Mouse (Mus musculus) kidney, embryonic 16.5 days (tissue): ENCODE results near the gene Dhx32. TPM values are rescaled to one million over a fixed set of nuclear protein-coding genes. Genes with fewer than 3 reads are reported as not detected.

Source experiments
- ATAC-seq: fragments of 200-750 bp; cut with Nextera tagmentation; 2 replicates; pipeline ENCODE4 v1.8.0; 2017; ENCODE audit warnings: moderate TSS enrichment; ENCODE audit not compliant: low FRiP score, low TSS enrichment
- H3K27ac ChIP-seq: fragments of 300-500 bp; sonication (generic); 2 replicates; pipeline ENCODE4 v1.5.1; 2014; ENCODE audit warnings: low read length
- H3K27me3 ChIP-seq: fragments of 300-500 bp; sonication (generic); 2 replicates; pipeline ENCODE4 v1.6.1; 2014; ENCODE audit warnings: low read length, control low read depth, mixed read lengths; ENCODE audit not compliant: insufficient read depth
- H3K36me3 ChIP-seq: fragments of 300-500 bp; sonication (generic); 2 replicates; pipeline ENCODE4 v1.6.1; 2014; ENCODE audit warnings: low read length, control low read depth, mixed read lengths; ENCODE audit not compliant: insufficient read depth
- H3K4me1 ChIP-seq: fragments of 300-500 bp; sonication (generic); 2 replicates; pipeline ENCODE4 v1.6.1; 2014; ENCODE audit warnings: low read length, control low read depth, mixed read lengths; ENCODE audit not compliant: insufficient read depth
- H3K4me2 ChIP-seq: fragments of 300-500 bp; sonication (generic); replicated peaks from 2 replicates; pipeline ENCODE4 v1.6.1; 2014; ENCODE audit warnings: low read depth, low read length
- H3K4me3 ChIP-seq: fragments of 300-500 bp; sonication (generic); 2 replicates; pipeline ENCODE4 v1.5.1; 2014; ENCODE audit warnings: mild to moderate bottlenecking, low read length
- H3K9ac ChIP-seq: fragments of 300-500 bp; sonication (generic); replicated peaks from 2 replicates; pipeline ENCODE4 v1.6.1; 2014; ENCODE audit warnings: low read length
- H3K9me3 ChIP-seq: fragments of 300-500 bp; sonication (generic); 2 replicates; pipeline ENCODE4 v1.6.1; 2016; ENCODE audit warnings: low read length, control low read depth
- WGBS: fragments of 180-500 bp; shearing (Covaris S2); extraction: QIAGEN DNeasy Blood & Tissue Kit; methylation state at CpG from one replicate; pipeline ENCODE4 v1.1.7; 2014; 5-methylcytosine and 5-hydroxymethylcytosine counted together
- polyA plus RNA-seq: library from polyadenylated mRNA; unstranded; fragments of >200 nt; fragmentation: Nextera tagmentation; extraction: Ambion mirVana; gene quantifications from 2 replicates; pipeline ENCODE4 v1.2.1, GENCODE M21; 2015

Gene Dhx32
- polyA plus RNA-seq, 1 experiment from 2014 or later, result 24.2 TPM

- Histone ChIP-seq H3K36me3 (no peaks in the 10 kb centered on the region), H3K27ac (no peak overlapping the region), H3K9me3 (no peaks in the 10 kb centered on the region), H3K27me3 (no peaks in the 10 kb centered on the region), H3K4me2 (no peak overlapping the region), H3K4me3 (no peak overlapping the region), H3K9ac (no peak overlapping the region), H3K4me1 (peaks cover 10% of the 10 kb centered on the region; the same call in 1 of the 2 replicates)
- ATAC-seq, result no peak
- 96% methylated on average over 4 of the region's 5 CpGs for WGBS
Observed at GRCm38 (mm10) chr7:133758716-133759115, 23.8 kb downstream of the Dhx32 start.

- H3K9me3 ChIP-seq, result no peaks in the 10 kb centered on the region
- H3K27ac ChIP-seq, result no peak overlapping the region
- H3K4me3 ChIP-seq, result no peak overlapping the region
- 47% methylated on average over 5 of the region's 5 CpGs for WGBS
- H3K36me3 ChIP-seq, result no peaks in the 10 kb centered on the region
- no peak for ATAC-seq
- no peak overlapping the region for H3K4me2 ChIP-seq
- no peak overlapping the region for H3K9ac ChIP-seq
- H3K27me3 ChIP-seq, result no peaks in the 10 kb centered on the region
- peaks cover 10% of the 10 kb centered on the region; the same call in 1 of the 2 replicates for H3K4me1 ChIP-seq
Observed at GRCm38 (mm10) chr7:133757961-133758455, 24.5 kb downstream of the Dhx32 start.

GRCm38 (mm10) chr7:133751163-133751562 lies 31.4 kb downstream of the Dhx32 start:
- WGBS, result 78% methylated on average over 5 of the region's 5 CpGs
- Histone ChIP-seq H3K9me3 (no peaks in the 10 kb centered on the region), H3K27ac (no peak overlapping the region), H3K36me3 (no peaks in the 10 kb centered on the region), H3K9ac (no peak overlapping the region), H3K4me2 (no peak overlapping the region), H3K27me3 (no peaks in the 10 kb centered on the region), H3K4me3 (no peak overlapping the region), H3K4me1 (no peaks in the 10 kb centered on the region)
- no peak for ATAC-seq

GRCm38 (mm10) chr7:133750666-133751065 lies 31.9 kb downstream of the Dhx32 start:
- Histone ChIP-seq H3K27me3 (no peaks in the 10 kb centered on the region), H3K27ac (no peak overlapping the region), H3K4me1 (no peaks in the 10 kb centered on the region), H3K4me2 (no peak overlapping the region), H3K4me3 (no peak overlapping the region), H3K9ac (no peak overlapping the region), H3K36me3 (no peaks in the 10 kb centered on the region), H3K9me3 (no peaks in the 10 kb centered on the region)
- 56% methylated on average over 5 of the region's 5 CpGs for WGBS
- peak; percentile 59; the same call in 1 of the 2 replicates for ATAC-seq

- Histone ChIP-seq H3K36me3 (no peaks in the 10 kb centered on the region), H3K27me3 (no peaks in the 10 kb centered on the region), H3K4me3 (no peak overlapping the region), H3K4me2 (no peak overlapping the region), H3K9ac (no peak overlapping the region), H3K27ac (no peak overlapping the region), H3K4me1 (peaks cover 6% of the 10 kb centered on the region; the same call in 1 of the 2 replicates), H3K9me3 (no peaks in the 10 kb centered on the region)
- 79% methylated on average over 14 of the region's 14 CpGs for WGBS
- ATAC-seq, result no peak
Observed at GRCm38 (mm10) chr7:133748753-133749152, 33.8 kb downstream of the Dhx32 start.

- Histone ChIP-seq H3K9ac (no peak overlapping the region), H3K36me3 (no peaks in the 10 kb centered on the region), H3K4me3 (no peak overlapping the region), H3K27ac (no peak overlapping the region), H3K4me2 (no peak overlapping the region), H3K4me1 (peaks cover 6% of the 10 kb centered on the region; the same call in 1 of the 2 replicates), H3K9me3 (no peaks in the 10 kb centered on the region), H3K27me3 (no peaks in the 10 kb centered on the region)
- 70% methylated on average over 8 of the region's 8 CpGs for WGBS
- no peak for ATAC-seq
Observed at GRCm38 (mm10) chr7:133747372-133747771, 35.2 kb downstream of the Dhx32 start.

- Histone ChIP-seq H3K4me2 (no peak overlapping the region), H3K9me3 (no peaks in the 10 kb centered on the region), H3K36me3 (peaks cover 4% of the 10 kb centered on the region; the same call in 1 of the 2 replicates), H3K4me1 (peaks cover 6% of the 10 kb centered on the region; the same call in 1 of the 2 replicates), H3K27ac (peak overlapping the region; percentile 29; the same call in 1 of the 2 replicates), H3K27me3 (no peaks in the 10 kb centered on the region), H3K9ac (no peak overlapping the region), H3K4me3 (no peak overlapping the region)
- WGBS, result 39% methylated on average over 4 of the region's 4 CpGs
- ATAC-seq, result no peak
Observed at GRCm38 (mm10) chr7:133744701-133745100, 37.8 kb downstream of the Dhx32 start.

GRCm38 (mm10) chr7:133744209-133744608 lies 38.3 kb downstream of the Dhx32 start:
- WGBS, result 79% methylated on average over 1 of the region's 1 CpGs
- H3K27ac ChIP-seq, result peak overlapping the region; percentile 29; the same call in 1 of the 2 replicates

GRCm38 (mm10) chr7:133743611-133744010 lies 38.9 kb downstream of the Dhx32 start:
- Histone ChIP-seq H3K9me3 (no peaks in the 10 kb centered on the region), H3K27me3 (no peaks in the 10 kb centered on the region), H3K9ac (no peak overlapping the region), H3K36me3 (peaks cover 4% of the 10 kb centered on the region; the same call in 1 of the 2 replicates), H3K4me3 (no peak overlapping the region), H3K4me1 (peaks cover 6% of the 10 kb centered on the region; the same call in 1 of the 2 replicates), H3K27ac (no peak overlapping the region), H3K4me2 (no peak overlapping the region)
- WGBS, result 65% methylated on average over 4 of the region's 4 CpGs
- ATAC-seq, result no peak

More at GRCm38 (mm10) chr7:133744209-133744608, 38.3 kb downstream of the Dhx32 start:
- Histone ChIP-seq H3K9me3 (no peaks in the 10 kb centered on the region), H3K4me1 (peaks cover 6% of the 10 kb centered on the region; the same call in 1 of the 2 replicates), H3K4me3 (no peak overlapping the region), H3K4me2 (no peak overlapping the region), H3K9ac (no peak overlapping the region), H3K27me3 (no peaks in the 10 kb centered on the region), H3K36me3 (peaks cover 4% of the 10 kb centered on the region; the same call in 1 of the 2 replicates)
- no peak for ATAC-seq

GRCm38 (mm10) chr7:133742530-133743325 lies 39.8 kb downstream of the Dhx32 start:
- no peak for ATAC-seq
- WGBS, result 92% methylated on average over 12 of the region's 12 CpGs

More at GRCm38 (mm10) chr7:133742530-133743325, 39.8 kb downstream of the Dhx32 start:
- no peak overlapping the region for H3K27ac ChIP-seq
- peaks cover 6% of the 10 kb centered on the region; the same call in 1 of the 2 replicates for H3K4me1 ChIP-seq
- H3K4me2 ChIP-seq, result no peak overlapping the region
- no peak overlapping the region for H3K4me3 ChIP-seq
- peaks cover 4% of the 10 kb centered on the region; the same call in 1 of the 2 replicates for H3K36me3 ChIP-seq
- no peaks in the 10 kb centered on the region for H3K9me3 ChIP-seq
- H3K27me3 ChIP-seq, result no peaks in the 10 kb centered on the region
- no peak overlapping the region for H3K9ac ChIP-seq
